Mouse (Mus musculus) 416B (cell line): Measurements from ENCODE around the gene Kdm6b.

Experiments
- DNase-seq: peaks from one replicate; pipeline ENCODE4 v3.0.0; 2011; ENCODE audit warnings: low read depth

Kdm6b gene

GRCm38 (mm10) chr11:69413221-69414181, at the start of gene Kdm6b:
Gene Kdm6b, minus strand, starts transcription at chr11:69413675.
- DNase-seq: peak; percentile 39

DNA sequence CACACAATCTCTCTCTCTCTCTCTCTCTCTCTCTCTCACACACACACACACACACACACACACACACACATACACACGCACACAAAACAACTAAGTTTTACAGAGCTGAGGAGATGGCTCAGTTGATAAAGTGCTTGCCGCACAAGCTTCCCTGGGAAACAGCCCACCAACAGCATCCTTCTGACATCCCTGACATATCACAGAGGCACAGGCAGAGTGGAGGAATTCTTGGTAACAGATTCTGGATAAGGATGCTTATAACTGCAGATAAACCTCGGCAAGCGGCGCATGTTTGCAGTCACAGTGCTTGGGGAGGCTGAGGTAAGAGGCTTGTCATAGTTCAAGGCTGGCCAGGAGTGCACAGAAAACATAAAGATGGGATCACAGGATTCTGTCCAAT, 48.1 kb upstream of the Kdm6b start:
- DNase-seq: no peak

DNA sequence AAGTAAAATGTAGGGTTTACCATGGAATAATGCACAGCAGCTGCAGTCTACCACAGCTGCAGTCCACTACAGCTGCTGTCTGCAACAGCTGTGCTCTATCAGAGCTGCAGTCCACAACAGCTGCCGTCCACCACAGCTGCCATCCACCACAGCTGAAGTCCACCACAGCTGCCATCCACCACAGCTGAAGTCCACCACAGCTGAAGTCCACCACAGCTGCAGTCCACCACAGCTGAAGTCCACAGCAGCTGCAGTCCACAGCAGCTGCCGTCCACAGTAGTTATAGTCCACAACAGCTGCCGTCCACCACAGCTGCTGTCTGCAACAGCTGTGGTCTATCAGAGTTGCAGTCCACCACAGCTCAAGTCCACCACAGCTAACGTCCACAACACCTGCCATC, 46.4 kb upstream of the Kdm6b start:
- no peak for DNase-seq

GRCm38 (mm10) chr11:69457006-69457579, 43.6 kb upstream of the Kdm6b start:
- no peak for DNase-seq

- DNase-seq: no peak
Observed at GRCm38 (mm10) chr11:69452114-69452867, 38.8 kb upstream of the Kdm6b start.

DNA sequence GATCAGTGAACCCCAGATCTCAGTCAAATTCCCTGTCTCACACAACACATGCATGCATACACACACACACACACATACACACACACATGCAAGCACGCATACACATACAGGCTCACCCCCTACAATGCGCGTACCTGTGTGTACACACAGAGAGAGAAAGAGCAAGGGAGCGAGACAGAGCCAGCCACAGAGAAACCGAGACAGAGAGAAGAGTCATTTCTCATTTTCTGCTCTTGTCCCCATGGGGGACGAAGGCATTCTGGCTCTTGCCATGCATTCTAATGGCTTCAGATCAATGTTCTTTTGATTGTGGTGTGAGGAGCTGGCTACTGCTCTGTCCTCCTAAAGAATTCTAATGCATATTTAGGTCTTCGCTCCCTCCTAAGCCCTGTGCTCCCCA, 33.8 kb upstream of the Kdm6b start:
- DNase-seq: no peak

GRCm38 (mm10) chr11:69443328-69443727, 29.9 kb upstream of the Kdm6b start:
- DNase-seq: peak; percentile 54

GRCm38 (mm10) chr11:69437291-69437690, 23.8 kb upstream of the Kdm6b start:
- DNase-seq: no peak

GRCm38 (mm10) chr11:69433189-69433588, 19.7 kb upstream of the Kdm6b start:
- DNase-seq: no peak

- DNase-seq: no peak
Observed at GRCm38 (mm10) chr11:69432640-69432982, 19.1 kb upstream of the Kdm6b start.

GRCm38 (mm10) chr11:69431829-69432639, 18.6 kb upstream of the Kdm6b start:
- peak; percentile 89 for DNase-seq

DNA sequence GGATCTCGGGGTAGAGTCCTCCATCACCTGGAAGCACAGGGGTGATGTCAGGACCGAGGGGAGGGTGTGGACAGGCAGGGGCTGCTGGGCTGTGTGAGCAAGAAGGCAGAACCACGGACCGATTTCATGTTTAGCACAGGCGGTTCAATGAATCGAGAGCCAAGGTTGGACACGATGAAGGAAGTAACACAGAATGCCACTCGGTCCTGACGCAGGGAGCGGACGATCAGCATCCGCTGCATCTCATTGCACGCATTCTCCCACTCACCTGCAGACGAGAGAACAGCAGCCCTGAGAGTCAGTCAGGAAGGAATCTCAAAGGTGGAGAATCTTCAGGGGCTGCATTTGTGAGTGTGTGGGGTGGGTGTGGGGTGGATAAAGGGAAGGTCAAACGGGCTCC, 17.2 kb upstream of the Kdm6b start:
- DNase-seq: no peak

DNA sequence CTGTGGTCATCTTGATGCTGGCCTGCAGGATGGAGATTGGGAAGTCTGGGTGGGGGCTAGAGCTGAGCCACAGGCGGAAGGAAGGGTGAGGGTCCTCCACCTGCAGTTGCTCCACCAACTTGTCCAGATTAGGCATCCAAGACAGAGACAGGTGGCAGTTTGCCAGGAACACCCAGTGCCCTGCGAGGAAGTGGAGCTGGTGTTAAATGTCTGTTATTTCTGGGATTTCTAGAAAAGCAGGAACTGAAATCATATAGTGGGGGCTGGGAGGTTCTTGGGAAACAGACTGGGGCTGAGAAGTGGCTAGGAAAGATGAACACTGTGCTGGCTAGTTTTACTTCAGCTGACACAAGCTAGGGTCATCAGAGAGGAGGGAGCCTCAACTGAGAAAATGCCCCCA, 15.8 kb upstream of the Kdm6b start:
- DNase-seq: peak; percentile 14

- peak; percentile 73 for DNase-seq
Observed at GRCm38 (mm10) chr11:69428751-69429150, 15.3 kb upstream of the Kdm6b start.

DNA sequence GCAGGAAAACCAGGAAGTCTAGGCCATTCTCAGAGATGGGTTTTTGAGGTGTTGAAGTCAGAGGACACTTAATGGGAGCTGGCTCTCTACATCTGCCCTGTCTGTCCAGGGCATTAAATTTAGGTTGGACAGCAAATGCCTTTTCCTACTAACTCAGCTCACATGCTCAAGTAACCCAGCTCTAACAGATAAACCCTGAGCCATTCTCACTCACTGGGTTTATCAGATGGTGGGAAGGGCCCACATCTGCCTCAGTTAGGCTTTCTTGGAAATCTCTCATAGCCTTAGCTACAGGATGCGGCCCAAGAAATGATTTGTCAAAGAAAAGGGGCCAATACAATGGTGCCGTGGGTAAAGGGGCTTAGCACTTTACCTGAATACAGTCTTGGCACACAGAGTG, 12.8 kb upstream of the Kdm6b start:
- no peak for DNase-seq

DNA sequence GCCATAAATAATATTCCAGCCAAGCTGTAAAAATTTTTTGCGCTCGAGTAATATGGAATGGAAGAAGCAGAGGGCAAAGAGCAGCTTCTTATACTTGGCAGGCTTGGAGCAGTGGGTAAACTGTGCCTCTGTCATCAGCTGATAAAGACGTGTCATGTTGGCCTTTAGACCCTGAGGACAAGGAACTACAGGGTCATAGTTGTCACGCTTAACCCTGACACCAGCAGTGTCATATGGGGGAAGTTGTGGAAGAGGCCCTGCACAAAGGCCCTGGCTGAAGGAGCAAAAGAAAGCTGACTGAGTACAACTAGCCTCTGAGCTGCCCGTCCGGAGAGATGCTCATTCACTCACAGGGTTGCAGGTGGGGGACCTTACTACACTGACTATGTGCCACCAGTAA, 10.4 kb upstream of the Kdm6b start:
- DNase-seq: no peak

DNA sequence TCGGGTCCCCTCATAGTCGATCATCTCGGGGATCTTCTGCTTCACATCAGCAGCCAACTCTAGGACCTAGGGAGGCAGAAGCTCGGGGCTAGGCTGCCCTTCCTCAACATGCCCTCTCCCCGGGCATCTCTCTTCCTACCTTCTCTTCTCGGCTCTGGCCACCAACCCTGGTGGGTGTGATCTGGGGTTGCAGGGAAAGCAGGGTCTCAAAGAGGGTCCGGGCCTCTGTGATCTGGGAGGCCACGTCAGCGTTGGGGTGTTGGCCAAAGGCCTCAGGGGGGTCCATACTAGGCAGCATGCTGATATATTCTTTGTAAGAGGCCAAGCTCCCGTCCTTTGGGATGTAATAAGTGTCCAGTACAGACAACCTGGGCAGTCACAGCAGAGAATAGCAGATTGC, 9.4 kb upstream of the Kdm6b start:
- no peak for DNase-seq

GRCm38 (mm10) chr11:69421131-69421977, 7.9 kb upstream of the Kdm6b start:
- no peak for DNase-seq

- no peak for DNase-seq
Observed at GRCm38 (mm10) chr11:69420554-69421000, 7.1 kb upstream of the Kdm6b start.

GRCm38 (mm10) chr11:69419813-69420553, 6.5 kb upstream of the Kdm6b start:
- peak; percentile 76 for DNase-seq
